13 mouse cellular contexts compared by ENCODE assay signal in the genomic region with DNA sequence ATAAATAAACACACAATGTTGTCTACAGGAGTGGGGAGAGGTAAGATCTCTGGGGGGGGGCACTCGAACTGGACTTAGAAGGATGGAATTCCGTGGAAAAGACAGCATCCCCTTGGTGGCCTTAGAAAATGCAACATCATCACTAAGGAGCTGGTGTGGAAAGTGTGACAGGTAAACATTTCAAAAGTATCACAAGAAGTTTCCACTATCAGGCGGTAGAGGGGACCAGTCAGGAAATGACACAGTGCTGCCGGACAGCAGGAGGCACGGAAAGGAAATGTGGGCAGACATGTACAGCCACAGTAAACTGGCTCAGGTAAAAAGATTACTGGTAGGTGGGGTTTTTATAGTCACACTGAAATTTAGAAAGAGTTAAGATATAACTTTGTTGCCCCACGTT.
"Had no signal": no experiment of that assay in that cellular context is flagged by ENCODE, and none has a peak within 500 bp of the region (broad histone marks: within the 10 kb centered on the region; RNA-seq: fewer than 3 reads in every experiment).

No protein-coding gene starts in this region.

- H3K9me3 ChIP-seq: limb, embryonic 10.5 days; liver, embryonic 15.5 days; megakaryocyte, embryonic 14.5 days; midbrain, embryonic 15.5 days; neural tube, embryonic 13.5 days had no signal

- H3K4me2 ChIP-seq: liver, embryonic 11.5 days; liver, embryonic 15.5 days; midbrain, embryonic 11.5 days; midbrain, embryonic 15.5 days; neural tube, embryonic 13.5 days had no signal

- H3K4me3 ChIP-seq: left cerebral cortex, adult 2 months; limb, embryonic 10.5 days; liver, embryonic 15.5 days; megakaryocyte, embryonic 14.5 days; midbrain, embryonic 15.5 days; neural tube, embryonic 13.5 days had no signal

- H3K36me3 ChIP-seq: limb, embryonic 10.5 days; liver, embryonic 15.5 days; midbrain, embryonic 15.5 days; neural tube, embryonic 13.5 days had no signal

- DNase-seq: kidney, adult 2 months; kidney, postnatal 25 days; lung, adult 2 months; lung, postnatal 36 days; right cerebral cortex, postnatal 14 days had no signal

- H3K9ac ChIP-seq: liver, embryonic 15.5 days; midbrain, embryonic 15.5 days; neural tube, embryonic 13.5 days had no signal

- H3K4me1 ChIP-seq: liver, embryonic 15.5 days had no signal

- H3K27me3 ChIP-seq: liver, embryonic 15.5 days; megakaryocyte, embryonic 14.5 days; midbrain, embryonic 15.5 days; neural tube, embryonic 13.5 days had no signal

- H3K27ac ChIP-seq: left cerebral cortex, adult 2 months; limb, embryonic 10.5 days; liver, embryonic 15.5 days; midbrain, embryonic 15.5 days; neural tube, embryonic 13.5 days had no signal
